Mouse (Mus musculus): ENCODE results near the gene Ppm1m.

GRCm38 (mm10) chr9:106156419-106156818, 43.1 kb downstream of the Ppm1m start:
- peak; percentile 78 for TF ChIP-seq CTCF (IDR thresholded peaks at IDR 0.05)
- TF ChIP-seq EP300 (IDR thresholded peaks at IDR 0.05; ENCODE audit: insufficient read depth, low read depth, low read length) = no peak
- no peak for TF ChIP-seq POLR2A (IDR thresholded peaks at IDR 0.05; ENCODE audit: insufficient read depth, low read depth, low read length)
